Mouse (Mus musculus) left cerebral cortex, postnatal 4 days (tissue): ENCODE data around the gene Gtdc1. TPM values are rescaled to one million over a fixed set of nuclear protein-coding genes. Genes with fewer than 3 reads are reported as not detected.

Experiments
- DNase-seq: peaks from one replicate; pipeline ENCODE4 v3.0.0-alpha.2; 2022
- intact Hi-C: fragments of 180-260 bp; cut with DNase I; formaldehyde crosslinking; loops from one replicate; pipeline ENCODE4 v1.15.1; 2025
- total RNA-seq, 2 experiments: library from RNA; stranded (reverse); gene quantifications; 2 replicates each; pipeline ENCODE4 v1.2.3; 2021

Gene Gtdc1
- total RNA-seq, 2 experiments from 2014 or later: 103 to 108 TPM

GRCm38 (mm10) chr2:44926167-44926682, 1.2 kb downstream of the Gtdc1 start:
- intact Hi-C loops: loop anchor here (5.0 to 10.0 kb wide), 2 partner anchors 181 to 451 kb away; no protein-coding TSS in a partner anchor
- DNase-seq: no peak

DNA sequence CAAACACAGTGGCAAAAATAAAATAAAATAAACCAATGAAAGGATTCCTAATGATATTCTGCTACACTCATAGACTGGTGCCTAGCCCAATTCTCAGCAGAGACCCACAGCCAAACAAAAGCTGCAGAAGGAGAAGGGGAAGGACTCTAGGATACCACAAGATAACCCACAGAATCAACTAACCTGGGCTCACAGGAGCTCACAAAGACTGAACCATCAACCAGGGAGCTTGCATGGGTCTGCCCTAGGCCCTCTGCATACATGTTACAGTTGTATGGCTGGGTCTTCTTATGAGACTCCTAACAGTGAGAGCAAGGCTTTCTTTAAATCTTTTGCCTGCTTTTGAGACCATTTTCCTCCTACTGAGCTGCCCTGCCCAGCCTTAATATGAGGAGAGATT, 2.8 kb downstream of the Gtdc1 start:
- DNase-seq: no peak
- intact Hi-C loops: loop anchor here (5.0 to 10.0 kb wide), 2 partner anchors 183 to 450 kb away; no protein-coding TSS in a partner anchor

DNA sequence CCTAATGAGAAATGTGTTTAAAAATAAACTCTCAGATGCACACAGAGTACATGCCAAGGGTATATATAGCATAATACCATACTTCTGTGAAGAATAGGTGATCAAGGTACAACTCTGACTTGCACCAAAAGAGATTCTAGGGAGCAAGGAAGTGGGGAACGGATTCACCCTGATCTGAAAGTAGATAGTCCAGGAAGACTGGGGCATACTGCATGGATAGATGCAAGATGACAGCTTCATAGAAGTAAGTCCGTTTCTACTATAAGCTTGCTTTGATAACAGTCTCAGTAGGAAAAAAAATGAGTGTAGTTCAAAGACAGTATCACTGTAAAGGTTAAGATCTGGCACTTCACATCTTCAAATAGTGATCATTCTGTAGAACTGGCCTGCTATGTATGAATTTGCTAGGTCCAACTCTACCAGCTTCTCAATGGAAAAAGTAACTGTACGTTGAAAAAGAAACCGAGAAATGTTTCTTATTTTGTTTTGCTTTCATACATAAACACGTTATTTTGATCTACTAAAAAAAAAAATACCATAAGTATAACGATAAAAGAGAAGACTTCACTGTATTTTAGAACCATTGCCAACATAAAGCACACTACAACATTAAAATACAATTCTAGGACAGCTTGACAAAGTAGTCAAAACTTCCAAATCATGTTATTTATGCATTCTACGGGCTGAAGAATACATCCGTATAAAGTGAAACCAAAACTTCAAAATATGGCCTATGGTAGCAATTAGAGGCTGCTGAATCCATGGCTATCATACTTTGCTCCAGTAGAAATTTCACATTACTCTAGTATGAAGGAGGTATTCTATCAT, 4.2 kb downstream of the Gtdc1 start:
- intact Hi-C loops: loop anchor here (10.0 kb wide), 1 partner anchor 448 kb away; no protein-coding TSS in a partner anchor
- no peak for DNase-seq

DNA sequence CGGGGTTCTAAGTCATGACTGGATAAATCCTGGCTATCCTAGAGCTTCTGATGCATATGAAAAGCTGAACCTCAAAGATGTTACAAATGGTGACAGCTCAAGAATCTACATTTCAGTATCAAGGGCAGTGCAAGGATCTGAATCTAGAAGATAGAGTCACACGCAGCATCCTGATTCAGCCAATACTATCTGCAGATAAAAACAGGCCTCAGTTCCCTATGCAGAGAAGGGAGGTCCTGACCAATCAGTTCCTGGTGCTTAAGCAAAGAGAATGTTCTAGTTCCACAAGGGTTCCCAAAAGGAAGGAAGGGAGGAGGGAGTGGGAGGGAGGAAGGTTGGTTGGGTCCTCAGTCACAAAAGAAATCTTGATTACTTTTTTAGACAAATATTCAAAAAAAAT, 5.0 kb downstream of the Gtdc1 start:
- intact Hi-C loops: loop anchor here (10.0 kb wide), 1 partner anchor 448 kb away; no protein-coding TSS in a partner anchor

DNA sequence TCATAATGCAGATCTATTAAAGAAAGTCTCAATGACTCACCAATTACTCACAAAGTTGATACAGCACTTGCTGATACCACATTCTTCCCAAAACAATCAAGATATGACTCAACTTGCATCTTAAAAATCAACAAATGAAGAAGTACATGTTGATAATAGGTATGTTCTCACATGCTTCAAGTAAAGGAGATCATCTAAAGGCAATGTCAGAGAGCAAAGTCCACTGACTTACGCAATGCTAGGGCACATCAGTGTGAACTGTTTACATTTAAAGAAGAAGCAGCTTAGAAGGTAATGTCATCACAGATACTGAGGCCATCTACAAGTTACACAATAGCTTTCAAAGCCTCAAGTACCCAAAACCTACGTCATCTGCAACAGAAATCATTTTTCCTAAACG, 7.0 kb downstream of the Gtdc1 start:
- intact Hi-C loops: loop anchor here (10.0 kb wide), 1 partner anchor 446 kb away; no protein-coding TSS in a partner anchor
- DNase-seq: no peak

More for the DNA sequence above, 5.0 kb downstream of the Gtdc1 start:
- DNase-seq: no peak

DNA sequence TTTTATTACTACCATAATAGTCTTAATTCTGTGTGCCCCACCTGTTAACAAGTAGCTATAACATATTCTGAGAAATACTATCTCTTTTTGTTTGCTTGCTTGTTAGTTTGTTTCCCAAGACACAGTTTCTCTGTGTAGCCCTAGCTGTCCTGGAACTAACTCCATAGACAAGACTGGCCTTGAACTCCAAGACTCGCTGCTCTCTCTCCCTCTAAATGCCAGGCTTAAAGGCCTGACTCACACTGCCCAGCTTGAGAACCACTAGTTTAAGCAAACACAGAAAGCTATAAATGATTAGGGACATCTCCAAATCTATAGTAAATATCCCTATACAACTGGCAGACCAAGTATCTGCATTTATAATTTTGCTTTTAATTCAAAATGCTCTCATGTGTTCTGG, 8.1 kb downstream of the Gtdc1 start:
- DNase-seq: no peak
- intact Hi-C loops: no loop called here

GRCm38 (mm10) chr2:44918737-44919136, 8.7 kb downstream of the Gtdc1 start:
- DNase-seq: no peak
- intact Hi-C loops: no loop called here

DNA sequence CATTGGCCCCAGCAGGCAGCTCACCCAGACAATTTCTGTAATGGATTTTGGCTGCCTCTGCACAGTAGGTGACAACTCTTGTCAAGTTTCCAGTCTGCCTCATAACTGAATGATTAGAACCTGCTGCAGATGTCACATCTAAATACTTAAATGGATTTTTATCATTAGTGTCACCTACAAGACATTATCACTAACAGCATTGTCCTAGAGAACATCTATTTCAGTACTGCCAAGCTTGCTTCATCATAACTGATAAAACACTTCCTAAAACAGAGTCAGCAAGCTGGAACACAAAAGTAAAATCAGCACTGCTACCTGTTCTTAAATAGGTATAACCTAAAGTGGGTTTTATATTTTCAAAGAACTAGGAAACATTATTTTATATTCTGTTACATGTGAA, 11.2 kb downstream of the Gtdc1 start:
- intact Hi-C loops: no loop called here
- DNase-seq: no peak

GRCm38 (mm10) chr2:44897801-44898200, 29.7 kb downstream of the Gtdc1 start:
- intact Hi-C loops: no loop called here
- no peak for DNase-seq

- intact Hi-C loops: no loop called here
- DNase-seq: no peak
Measured at GRCm38 (mm10) chr2:44873718-44874117, 53.7 kb downstream of the Gtdc1 start.

GRCm38 (mm10) chr2:44864726-44865125, 62.7 kb downstream of the Gtdc1 start:
- intact Hi-C loops: no loop called here
- no peak for DNase-seq

DNA sequence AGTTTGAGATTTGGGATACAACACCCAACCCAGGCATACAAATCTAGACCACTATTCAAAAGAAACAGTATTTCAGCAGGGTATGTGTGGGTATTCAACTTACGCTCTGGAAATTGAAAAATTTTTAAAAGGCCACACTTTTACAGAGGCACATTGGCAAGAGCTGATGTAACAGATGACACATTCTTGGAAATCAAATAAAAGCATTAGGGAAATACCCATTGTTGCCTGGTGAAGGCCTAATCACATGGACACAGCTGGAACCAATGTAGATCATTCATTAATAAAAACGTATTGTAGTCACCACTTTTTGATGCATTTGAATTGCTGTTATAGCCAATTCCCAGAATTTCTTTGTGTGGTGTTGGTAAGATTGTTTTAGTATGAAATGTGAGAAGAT, 73.0 kb downstream of the Gtdc1 start:
- no peak for DNase-seq
- intact Hi-C loops: no loop called here

- intact Hi-C loops: no loop called here
- DNase-seq: no peak
Measured at GRCm38 (mm10) chr2:44849666-44850065, 77.8 kb downstream of the Gtdc1 start.

GRCm38 (mm10) chr2:44848156-44848555, 79.3 kb downstream of the Gtdc1 start:
- intact Hi-C loops: no loop called here
- no peak for DNase-seq

- DNase-seq: no peak
- intact Hi-C loops: no loop called here
Measured at GRCm38 (mm10) chr2:44845424-44845823, 82.0 kb downstream of the Gtdc1 start.

DNA sequence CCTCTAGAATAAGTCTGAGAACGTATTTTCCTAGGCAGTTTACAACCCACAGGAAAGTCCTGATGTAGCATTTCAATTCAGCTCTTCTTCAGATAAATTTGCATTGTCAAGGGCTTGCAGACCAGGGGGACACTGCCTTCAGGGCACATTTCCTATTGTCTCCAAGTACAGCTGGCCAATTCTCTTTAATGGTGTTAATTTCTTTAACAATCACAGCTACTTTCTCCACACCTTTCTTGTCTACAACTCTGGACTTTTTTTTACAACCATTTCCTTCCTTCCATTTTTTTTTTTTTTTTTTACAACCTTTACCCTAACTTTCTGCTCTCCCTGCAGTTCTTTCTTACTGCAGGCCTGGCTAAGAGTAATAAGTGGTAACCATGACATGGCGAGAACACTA, 97.7 kb downstream of the Gtdc1 start:
- DNase-seq: no peak
- intact Hi-C loops: no loop called here

- DNase-seq: no peak
- intact Hi-C loops: no loop called here
Measured at GRCm38 (mm10) chr2:44829346-44829745, 98.1 kb downstream of the Gtdc1 start.

- no peak for DNase-seq
- intact Hi-C loops: no loop called here
Measured at GRCm38 (mm10) chr2:44826609-44827008, 100.8 kb downstream of the Gtdc1 start.

DNA sequence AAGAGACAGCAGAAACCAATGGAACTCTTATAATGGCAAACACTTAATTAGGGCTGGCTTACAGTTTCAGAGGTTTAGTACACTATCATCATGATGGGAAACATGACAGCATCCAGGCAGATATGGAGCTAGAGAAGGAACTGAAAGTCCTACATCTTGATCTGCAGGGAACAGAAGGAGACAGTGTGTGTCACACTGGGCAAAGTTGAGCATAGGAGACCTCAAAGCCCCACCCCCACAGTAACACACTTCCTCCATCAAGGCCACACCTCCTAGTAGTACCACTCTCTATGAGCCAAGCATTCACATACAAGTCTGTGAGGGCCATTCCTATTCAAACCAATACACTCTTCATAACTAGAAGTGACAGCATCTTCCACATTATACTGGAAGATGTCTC, 109.7 kb downstream of the Gtdc1 start:
- intact Hi-C loops: no loop called here
- no peak for DNase-seq

DNA sequence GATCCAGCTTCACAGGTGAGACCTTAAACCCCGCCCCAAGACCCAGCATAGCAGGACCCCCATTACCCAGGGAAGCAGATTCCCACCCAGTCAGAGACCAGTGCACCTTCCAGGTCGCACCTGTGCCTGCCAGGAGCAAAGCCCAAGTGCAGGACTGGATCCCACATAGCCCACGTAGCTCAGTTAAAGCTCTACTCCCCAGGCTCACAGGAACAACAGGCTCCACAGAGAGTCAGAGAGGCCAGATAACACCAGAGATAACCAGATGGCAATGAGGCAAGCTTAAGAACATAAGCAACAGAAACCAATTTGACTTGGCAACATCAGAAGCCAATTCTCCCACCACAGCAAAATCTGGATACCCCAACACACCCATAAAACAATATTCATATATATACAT, 113.7 kb downstream of the Gtdc1 start:
- no peak for DNase-seq
- intact Hi-C loops: no loop called here

DNA sequence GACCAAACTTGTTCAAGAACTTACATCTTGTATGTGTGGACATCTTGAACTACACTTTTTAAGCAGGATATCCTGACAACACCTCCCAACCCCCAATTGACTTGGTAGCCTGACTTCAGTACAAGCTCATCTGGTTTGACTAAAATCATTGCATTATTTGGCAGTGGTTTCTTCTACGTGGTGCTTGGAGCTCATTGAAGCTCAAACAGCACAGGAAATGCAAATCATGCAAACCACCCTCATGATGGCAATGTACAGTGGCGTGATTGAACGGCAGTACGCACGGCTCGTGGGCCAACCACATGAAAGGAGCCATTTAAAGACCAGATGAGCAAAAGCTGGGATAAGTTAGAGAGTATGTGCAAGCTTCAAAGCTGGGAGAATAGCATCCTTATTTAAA, 123.0 kb downstream of the Gtdc1 start:
- intact Hi-C loops: no loop called here
- no peak for DNase-seq

DNA sequence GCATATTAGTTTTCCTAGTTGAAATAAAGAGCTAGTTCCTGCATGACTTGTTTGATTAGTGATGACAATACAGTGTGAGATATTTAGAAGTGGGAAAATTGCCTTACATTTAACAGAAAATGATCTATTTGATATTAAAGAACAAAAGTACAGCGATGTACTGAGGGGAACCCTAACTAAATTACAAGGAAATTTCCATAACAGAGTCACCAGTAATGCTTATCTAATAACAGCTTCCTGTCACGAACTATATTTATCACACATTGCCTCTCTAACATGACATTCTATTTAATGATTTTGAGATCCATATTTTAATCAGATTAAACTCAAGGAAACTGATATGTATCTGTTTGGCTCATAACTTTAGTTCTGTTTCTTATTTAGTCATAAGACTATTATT, 126.1 kb downstream of the Gtdc1 start:
- no peak for DNase-seq
- intact Hi-C loops: no loop called here
